Mouse (Mus musculus) lung, adult 2 months (tissue): ENCODE results near the gene Olfr1016.

ENCODE experiments used
- CTCF ChIP-seq: fragments of 200-500 bp; IDR thresholded peaks from 2 replicates; pipeline ENCODE4 v1.5.1; 2011; ENCODE audit warnings: mild to moderate bottlenecking, low read length, control low read depth; ENCODE audit not compliant: insufficient read depth
- POLR2A ChIP-seq: fragments of 200-500 bp; IDR thresholded peaks from 2 replicates; pipeline ENCODE4 v1.6.1; 2011; ENCODE audit warnings: low read depth, mild to moderate bottlenecking, control low read depth, low read length, borderline replicate concordance; ENCODE audit errors: extremely low read depth

GRCm38 (mm10) chr2:85818179-85818578 lies 15.8 kb upstream of the Olfr1016 start, which contains the start of gene Olfr1018:
- no peak for TF ChIP-seq CTCF
- no peak for TF ChIP-seq POLR2A
